Mouse (Mus musculus) thymus, adult 2 months (tissue): ENCODE measurements around the gene Prdm10.

Experiments
- CTCF ChIP-seq: fragments of 200-500 bp; IDR thresholded peaks from 2 replicates; pipeline ENCODE4 v1.5.1; 2012; ENCODE audit warnings: mild to moderate bottlenecking, control low read depth, low read length, moderate library complexity, borderline replicate concordance; ENCODE audit not compliant: control insufficient read depth, poor library complexity, insufficient read depth; ENCODE audit errors: extremely low read depth
- POLR2A ChIP-seq: fragments of 200-500 bp; IDR thresholded peaks from 2 replicates; pipeline ENCODE4 v1.6.1; 2012; ENCODE audit warnings: mild to moderate bottlenecking, low read length, control low read depth, moderate library complexity; ENCODE audit not compliant: control insufficient read depth, poor library complexity, insufficient read depth; ENCODE audit errors: extremely low read depth

DNA sequence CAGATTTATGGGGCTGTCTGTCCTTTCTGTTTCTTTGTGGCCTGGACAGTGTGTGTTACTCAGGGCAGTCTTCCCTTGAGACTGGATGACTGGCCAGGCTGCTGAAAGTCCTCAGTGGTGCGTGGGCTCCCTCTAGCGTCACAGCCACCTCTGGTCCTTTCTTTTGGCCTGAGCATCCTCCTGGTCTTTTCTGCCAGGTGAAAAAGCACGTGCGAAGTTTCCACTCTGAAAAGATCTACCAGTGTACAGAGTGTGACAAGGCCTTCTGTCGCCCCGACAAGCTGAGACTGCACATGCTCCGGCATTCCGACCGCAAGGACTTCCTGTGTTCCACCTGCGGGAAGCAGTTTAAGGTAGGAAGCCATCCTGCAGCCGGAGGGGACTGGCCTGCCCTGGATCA is 68.6 kb downstream of the Prdm10 start:
- TF ChIP-seq CTCF, result peak; percentile 76; the same call in 1 of the 2 replicates
- TF ChIP-seq POLR2A, result no peak
